Mouse (Mus musculus) kidney, adult 8-10 months (tissue): ENCODE measurements around the gene Kyat1.
"Not testable (repeated sequence)": the region's sequence is repeated elsewhere in the genome, so short reads cannot be mapped to it uniquely, and the experiment has no call there.

Source experiments
- DNase-seq, 2 experiments: peaks; one replicate each; pipeline ENCODE4 v3.0.0; 2022

Kyat1 gene

GRCm38 (mm10) chr2:30212951-30213350, 7.3 kb upstream of the Kyat1 start:
- DNase-seq, result peak in 1 of 2 experiments; percentile 51

GRCm38 (mm10) chr2:30212169-30212545, 6.5 kb upstream of the Kyat1 start:
- no peak for DNase-seq

DNA sequence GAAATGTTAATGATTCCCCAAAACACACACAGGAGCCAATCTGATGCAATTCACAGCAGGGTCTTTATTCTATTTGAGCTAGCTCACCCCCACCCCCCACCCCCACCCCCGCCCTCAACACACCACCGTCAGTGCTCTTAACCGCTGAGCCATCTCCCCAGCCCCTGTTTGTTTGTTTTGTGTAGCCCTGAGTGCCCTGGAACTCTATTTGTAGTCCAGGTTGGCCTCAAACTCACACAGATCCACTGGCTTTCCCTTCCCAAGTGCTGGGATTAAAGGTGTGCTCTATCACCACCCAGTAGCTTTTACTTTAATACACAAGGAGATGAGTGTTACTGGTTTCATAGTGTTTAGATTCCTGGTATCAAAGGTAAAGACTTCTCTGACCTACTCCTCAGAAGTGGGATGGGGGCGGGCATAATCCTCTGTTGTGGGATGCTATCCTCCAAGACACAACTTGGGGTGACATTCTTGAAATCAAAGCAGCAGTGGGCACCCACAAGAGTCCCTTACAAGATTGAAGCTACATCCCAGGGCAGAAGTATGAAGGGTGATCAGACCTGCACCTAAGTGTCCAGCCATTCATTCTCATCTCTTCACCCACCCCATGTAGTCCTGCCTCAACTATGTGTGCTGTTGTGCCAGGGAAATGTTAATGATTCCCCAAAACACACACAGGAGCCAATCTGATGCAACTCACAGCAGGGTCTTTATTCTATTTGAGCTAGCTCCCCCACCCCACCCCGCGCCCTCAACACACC, 5.9 kb upstream of the Kyat1 start:
- DNase-seq, result no peak

GRCm38 (mm10) chr2:30207886-30208285, 2.2 kb upstream of the Kyat1 start:
- DNase-seq, result no peak

DNA sequence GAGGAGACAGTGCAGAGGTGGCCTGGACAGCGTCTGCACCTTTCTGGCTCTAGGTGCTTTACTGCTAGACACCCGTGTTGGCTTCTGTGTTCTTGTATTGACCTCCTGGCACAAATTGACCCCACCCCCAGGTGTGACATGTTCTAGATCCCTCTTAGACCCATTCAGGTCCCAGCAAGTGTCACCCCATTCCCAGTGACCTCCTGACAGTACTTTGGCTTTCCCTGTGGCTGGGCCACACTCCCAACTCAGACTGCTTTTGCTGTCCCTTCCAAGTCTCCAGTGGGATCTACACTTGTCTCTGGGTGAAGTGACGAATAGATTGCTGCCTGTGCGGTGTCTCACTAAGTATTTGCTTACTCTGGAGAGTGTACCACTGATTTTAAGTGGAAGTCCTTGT, 1.8 kb upstream of the Kyat1 start:
- DNase-seq, result no peak

- DNase-seq, result peak; percentile 52 to 67
Measured at GRCm38 (mm10) chr2:30205255-30205628, 405 bp downstream of the Kyat1 start.

DNA sequence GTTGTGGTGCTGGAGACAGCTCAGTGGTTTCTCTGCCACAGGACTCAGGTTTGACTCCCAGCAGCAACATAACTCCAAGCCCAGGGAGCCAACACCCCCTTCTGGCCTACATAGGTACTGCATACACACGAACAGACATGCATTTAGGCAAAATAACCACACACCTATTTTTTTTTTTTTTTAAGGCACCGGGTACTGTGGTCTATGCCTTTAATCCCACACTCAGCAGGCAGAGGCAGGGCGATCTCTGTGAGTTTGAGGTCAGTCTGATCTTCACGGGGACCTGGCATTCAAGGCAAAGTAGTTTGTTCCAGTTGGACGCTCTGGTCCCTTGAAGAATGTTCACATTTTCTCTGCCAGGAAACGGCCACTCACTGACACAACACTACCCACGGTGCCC, 2.2 kb downstream of the Kyat1 start:
- peak in 1 of 2 experiments; percentile 60 for DNase-seq

DNA sequence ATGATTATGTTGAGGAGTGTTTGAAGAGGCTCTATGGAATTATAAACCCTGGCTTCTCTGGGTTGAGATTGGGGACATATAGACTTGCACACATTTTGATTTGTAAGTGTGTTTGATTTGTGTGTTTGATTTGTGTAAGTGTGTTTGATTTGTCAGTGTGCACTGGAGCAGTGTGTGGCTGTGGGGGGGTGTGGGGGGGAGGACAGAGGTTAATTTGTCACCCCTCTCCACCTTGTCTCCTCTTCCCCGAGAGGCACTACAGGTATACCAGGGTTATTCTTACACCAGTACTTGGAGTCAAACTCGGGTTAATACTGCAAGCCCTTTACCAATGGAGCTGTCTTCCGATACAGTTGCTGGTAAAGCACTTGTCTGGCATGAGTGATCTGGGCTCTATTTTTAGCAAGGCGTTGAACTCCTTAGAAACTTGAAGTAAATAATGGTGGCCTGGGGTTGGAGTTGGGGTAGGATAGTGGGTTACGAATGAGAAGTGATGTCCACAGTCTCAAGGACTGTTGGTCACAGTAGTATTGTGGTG, 5.2 kb downstream of the Kyat1 start:
- DNase-seq, result peak in 1 of 2 experiments; percentile 62

DNA sequence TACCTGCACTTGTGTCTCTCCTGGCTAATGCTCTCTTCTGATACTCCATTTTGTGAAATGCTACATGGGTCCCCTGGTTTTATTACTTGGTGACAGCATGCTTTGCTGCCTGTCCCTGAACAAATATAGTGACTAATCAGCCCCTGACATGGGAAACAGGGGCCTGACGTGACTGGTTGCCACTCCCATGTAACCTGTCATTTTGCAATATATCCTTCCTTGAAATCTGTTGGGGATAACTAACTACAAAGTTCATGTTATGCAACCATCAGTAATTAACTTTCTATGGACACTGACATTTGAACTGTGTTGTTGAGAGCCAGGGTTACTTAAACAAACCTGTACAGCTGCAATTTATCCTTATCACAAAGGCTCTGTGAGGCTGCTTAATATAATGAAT, 5.7 kb downstream of the Kyat1 start:
- DNase-seq, result no peak

DNA sequence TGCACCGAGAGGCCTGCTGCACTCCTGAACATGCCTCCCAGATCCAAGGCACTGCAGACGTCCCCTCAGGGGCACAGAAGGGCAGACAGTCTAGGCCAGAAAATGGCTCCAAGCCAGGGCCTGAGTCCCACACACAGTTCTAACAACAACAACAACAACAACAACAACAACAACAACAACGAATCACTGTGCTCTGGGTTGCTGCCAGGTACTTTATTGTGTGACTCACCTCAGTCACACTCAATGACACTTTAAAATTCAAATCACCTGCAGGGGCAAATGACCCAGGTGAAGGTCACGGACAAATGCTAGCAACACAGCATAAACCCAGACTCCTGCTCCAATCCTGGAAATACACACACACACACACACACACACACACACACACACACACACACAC, 7.6 kb downstream of the Kyat1 start:
- peak; percentile 45 to 67 for DNase-seq

DNA sequence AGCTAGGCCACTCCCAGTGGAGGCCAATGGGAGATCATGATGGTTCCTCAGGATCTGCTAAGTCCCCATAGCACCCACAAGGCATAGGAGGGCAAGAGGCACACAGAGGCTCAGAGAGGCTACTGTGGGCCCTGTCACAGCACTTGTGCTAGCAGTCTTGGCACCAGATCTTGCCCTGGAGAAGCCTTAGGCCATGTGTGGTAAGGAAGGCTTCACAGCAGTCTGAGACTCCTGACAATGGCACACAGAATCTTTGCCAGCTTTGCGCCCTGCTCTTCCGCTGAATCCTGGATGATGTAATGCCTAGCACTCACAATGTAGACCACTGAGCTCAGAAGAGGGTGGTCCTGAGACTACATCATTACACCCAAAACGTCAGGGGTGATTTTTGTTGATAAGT, 11.0 kb downstream of the Kyat1 start:
- no peak for DNase-seq

DNA sequence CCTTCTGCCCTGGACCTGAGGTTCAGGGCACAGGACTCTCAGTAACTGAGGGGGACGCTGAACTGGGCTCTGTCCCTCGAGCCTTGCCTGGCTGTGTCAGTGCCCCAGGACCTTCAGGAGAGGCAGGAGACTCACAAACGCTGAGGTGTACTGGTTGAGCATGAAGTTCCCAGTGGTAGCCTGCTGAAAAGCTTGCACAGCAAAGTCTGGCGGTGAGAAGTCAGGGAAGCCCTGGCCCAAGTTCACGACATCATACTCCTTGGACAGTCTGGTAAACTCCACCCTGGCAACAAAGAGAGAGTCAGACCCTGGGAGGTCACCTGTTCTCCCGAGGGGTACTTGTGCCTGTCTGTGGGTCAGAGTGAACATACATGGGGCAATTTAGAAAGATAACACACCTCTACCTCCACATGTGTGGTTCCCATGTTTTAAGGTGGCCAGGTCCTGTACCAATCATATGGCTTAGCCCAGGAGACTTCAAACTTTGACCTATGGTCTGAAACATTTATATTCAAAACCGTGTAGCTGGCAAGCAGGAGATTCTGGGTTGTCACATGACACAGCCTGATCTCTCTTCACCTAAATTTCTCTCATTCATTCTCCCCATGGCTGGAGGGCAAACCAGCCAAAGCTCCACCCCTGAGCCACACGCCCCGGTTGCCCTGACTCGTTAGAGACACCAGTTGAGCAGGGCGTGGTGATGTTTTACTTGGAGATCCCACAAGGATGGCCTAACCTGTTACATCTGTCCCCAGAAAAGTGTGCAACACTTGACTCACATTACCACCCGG, 13.7 kb downstream of the Kyat1 start:
- peak; percentile 67 to 70 for DNase-seq

DNA sequence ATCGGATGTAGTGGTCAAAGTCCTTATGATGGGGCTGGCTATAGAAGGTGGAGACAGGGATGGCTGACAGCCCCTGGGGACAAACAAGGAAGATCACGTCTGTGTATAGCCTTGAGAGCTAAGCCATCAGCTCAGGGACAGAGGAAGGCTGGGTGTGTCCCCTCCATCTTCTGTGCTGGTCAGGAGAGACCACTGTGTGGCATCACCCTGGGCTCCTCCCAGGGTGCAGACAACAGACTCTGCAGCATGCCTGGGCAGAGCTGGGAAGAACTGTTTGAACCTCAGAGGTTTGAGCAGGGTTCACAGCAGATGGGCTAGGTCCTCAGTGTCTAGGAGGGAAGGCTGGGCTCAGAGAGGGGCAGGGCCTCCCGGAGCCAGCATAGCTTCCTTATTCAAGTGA, 20.0 kb downstream of the Kyat1 start:
- no peak for DNase-seq

GRCm38 (mm10) chr2:30185276-30185675, 20.4 kb downstream of the Kyat1 start:
- DNase-seq, result no peak

GRCm38 (mm10) chr2:30183721-30184120, 21.9 kb downstream of the Kyat1 start:
- peak; percentile 70 to 72 for DNase-seq

DNA sequence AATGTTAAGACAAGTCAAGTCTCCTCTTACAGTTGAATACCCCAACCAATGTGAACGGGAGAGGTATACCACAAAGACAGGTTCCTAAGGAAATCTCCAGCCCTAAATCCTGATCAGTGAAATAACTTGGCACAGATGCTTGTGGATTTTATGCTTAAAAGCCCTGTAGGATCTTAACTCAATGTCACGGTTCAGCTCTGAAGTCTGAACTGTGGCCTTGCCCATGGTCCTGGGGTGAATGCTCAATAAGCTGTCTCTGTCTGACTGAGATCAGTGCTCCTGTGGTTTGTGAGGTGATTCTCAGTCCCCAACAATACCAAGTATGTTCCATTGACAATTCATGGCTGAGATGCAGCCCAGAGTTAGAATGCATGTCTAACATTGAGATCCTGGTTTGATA, 23.2 kb downstream of the Kyat1 start:
- no peak for DNase-seq

DNA sequence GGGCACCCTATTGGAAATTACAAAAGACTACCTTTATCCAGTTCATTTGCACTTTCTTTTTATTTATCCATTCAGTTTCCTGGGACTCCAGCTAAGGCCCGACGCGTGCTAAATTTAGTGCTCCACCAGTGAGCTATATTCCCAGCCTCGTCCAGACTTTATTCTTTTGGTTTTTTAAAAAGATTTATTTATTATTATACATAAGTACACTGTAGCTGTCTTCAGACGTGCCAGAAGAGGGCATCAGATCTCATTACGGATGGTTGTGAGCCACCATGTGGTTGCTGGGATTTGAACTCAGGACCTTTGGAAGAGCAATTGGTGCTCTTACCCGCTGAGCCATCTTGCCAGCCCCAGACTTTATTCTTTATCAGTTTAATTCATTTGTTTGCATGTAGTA, 26.9 kb downstream of the Kyat1 start:
- DNase-seq, result not testable (repeated sequence)

- peak; percentile 95 to 96 for DNase-seq
Measured at GRCm38 (mm10) chr2:30177700-30178675, 27.7 kb downstream of the Kyat1 start, which contains the start of gene Spout1. Gene Spout1, minus strand, starts transcription at chr2:30178459.

- DNase-seq, result peak; percentile 53 to 74
Measured at GRCm38 (mm10) chr2:30176561-30176960, 29.1 kb downstream of the Kyat1 start.

DNA sequence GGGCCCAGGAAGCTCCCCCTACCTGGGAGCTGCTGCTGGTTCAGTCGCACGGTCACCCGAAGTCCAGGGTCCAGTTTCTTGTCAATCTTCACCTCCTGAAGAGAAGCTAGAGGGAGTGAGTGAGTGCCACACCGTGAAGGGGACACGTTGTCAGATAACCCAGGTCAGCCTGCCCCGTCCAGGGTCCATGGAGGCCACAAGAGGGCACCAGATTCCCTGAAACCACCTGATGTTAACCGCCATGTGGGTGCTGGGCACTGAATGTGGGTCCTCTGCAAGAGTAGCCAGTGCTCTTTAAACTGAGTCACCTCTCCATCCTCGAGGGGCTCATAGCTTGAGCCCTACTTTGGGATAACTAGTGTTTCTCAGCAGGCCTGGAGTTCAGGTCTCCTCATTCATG, 29.8 kb downstream of the Kyat1 start:
- no peak for DNase-seq

DNA sequence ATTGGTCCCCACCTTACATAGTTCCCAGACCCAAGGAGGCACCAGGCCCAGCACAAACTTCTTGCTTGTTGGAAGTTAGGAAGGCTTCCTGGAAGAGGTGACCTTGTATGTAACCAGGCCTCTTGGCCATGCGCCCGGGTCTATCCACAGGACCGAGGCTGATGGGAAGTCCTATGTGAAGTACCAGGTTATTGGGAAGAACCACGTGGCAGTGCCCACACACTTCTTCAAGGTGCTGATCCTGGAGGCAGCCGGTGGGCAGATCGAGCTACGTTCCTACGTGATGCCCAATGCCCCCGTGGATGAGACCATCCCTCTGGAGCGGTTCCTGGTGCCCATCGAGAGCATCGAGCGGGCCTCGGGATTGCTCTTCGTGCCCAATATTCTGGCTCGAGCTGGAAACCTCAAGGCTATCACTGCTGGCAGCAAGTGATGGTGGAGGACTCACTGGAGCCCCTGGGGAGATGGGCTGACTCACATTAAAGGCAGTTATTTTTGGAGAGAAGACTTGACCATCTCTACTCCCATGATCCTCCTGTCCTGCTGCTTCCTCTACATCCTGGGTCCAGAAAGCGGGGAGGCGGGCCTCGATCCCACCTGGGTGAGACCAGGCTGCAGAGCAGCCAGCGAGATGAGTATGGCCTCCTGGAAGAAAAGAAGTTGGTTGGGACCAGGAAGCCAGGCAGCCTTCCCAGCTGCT, 32.0 kb downstream of the Kyat1 start:
- DNase-seq, result no peak

- DNase-seq, result no peak
Measured at GRCm38 (mm10) chr2:30171997-30172382, 33.7 kb downstream of the Kyat1 start.
